Mouse (Mus musculus) MEL (cell line): ENCODE data around the gene Tldc1. TPM values are rescaled to one million over a fixed set of nuclear protein-coding genes. Genes with fewer than 3 reads are reported as not detected.

Experiments used
- DNase-seq: peaks from one replicate; pipeline ENCODE4 v3.0.0; 2011; ENCODE audit warnings: low read depth, low spot score
- H3K27ac ChIP-seq: 2 replicates; pipeline ENCODE4 v1.5.1; 2012; ENCODE audit warnings: low read depth, mild to moderate bottlenecking, control low read depth, low read length, moderate library complexity; ENCODE audit not compliant: control insufficient read depth
- H3K27me3 ChIP-seq, 2 experiments: fragments of 150-350 bp in 1 of 2; sonication (generic) in 1 of 2; 2 replicates each; pipeline ENCODE4 v1.6.1; 2012; ENCODE audit warnings: low read length in 2 of 2, mild to moderate bottlenecking in 2 of 2, improper control_type of control experiment in 1 of 2, moderate library complexity in 1 of 2; ENCODE audit not compliant: insufficient read depth in 2 of 2, control insufficient read depth in 1 of 2
- H3K36me3 ChIP-seq, 2 experiments: 2 replicates each; pipeline ENCODE4 v1.6.1; 2012 to 2014; ENCODE audit warnings: low read length in 2 of 2, improper control_type of control experiment in 1 of 2, inconsistent platforms in 1 of 2, mild to moderate bottlenecking in 1 of 2; ENCODE audit not compliant: insufficient read depth in 2 of 2, control insufficient read depth in 1 of 2
- H3K4me1 ChIP-seq, 2 experiments: fragments of 150-350 bp in 1 of 2; sonication (generic) in 1 of 2; 2 replicates each; pipeline ENCODE4 v1.6.1; 2012; ENCODE audit warnings: low read length in 2 of 2, improper control_type of control experiment in 1 of 2, mild to moderate bottlenecking in 1 of 2; ENCODE audit not compliant: insufficient read depth in 2 of 2, control insufficient read depth in 1 of 2
- H3K4me3 ChIP-seq, 2 experiments: fragments of 150-350 bp in 1 of 2; sonication (generic) in 1 of 2; 2 replicates each; pipeline ENCODE4 v1.5.1; 2012; ENCODE audit warnings: low read depth in 2 of 2, low read length in 2 of 2, mild to moderate bottlenecking in 2 of 2, moderate library complexity in 2 of 2, control low read depth in 1 of 2, improper control_type of control experiment in 1 of 2; ENCODE audit not compliant: control insufficient read depth in 1 of 2, insufficient read depth in 1 of 2
- H3K79me2 ChIP-seq: 2 replicates; pipeline ENCODE4 v1.6.1; 2012; ENCODE audit warnings: mild to moderate bottlenecking, low read length, moderate library complexity; ENCODE audit not compliant: control insufficient read depth, poor library complexity, insufficient read depth
- H3K9ac ChIP-seq: 2 replicates; pipeline ENCODE4 v1.6.1; 2012; ENCODE audit warnings: low read depth, mild to moderate bottlenecking, control low read depth, low read length, moderate library complexity; ENCODE audit not compliant: control insufficient read depth, poor library complexity, severe bottlenecking
- H3K9me3 ChIP-seq: fragments of 150-350 bp; sonication (generic); replicated peaks from 2 replicates; pipeline ENCODE4 v1.6.1; 2012; ENCODE audit warnings: mild to moderate bottlenecking, low read length, improper control_type of control experiment, moderate library complexity; ENCODE audit not compliant: insufficient read depth
- E2F4 ChIP-seq: IDR thresholded peaks from 2 replicates; pipeline ENCODE4 v1.6.1; 2011; ENCODE audit warnings: low read depth, low read length, improper control_type of control experiment, borderline replicate concordance
- ELF1 ChIP-seq: IDR thresholded peaks from 2 replicates; pipeline ENCODE4 v1.6.1; 2014; ENCODE audit warnings: low read depth, mild to moderate bottlenecking, inconsistent platforms, low read length, improper control_type of control experiment, moderate library complexity
- GABPA ChIP-seq: IDR thresholded peaks from 2 replicates; pipeline ENCODE4 v1.6.1; 2012; ENCODE audit warnings: low read depth, mild to moderate bottlenecking, inconsistent platforms, low read length, improper control_type of control experiment, moderate library complexity
- JUND ChIP-seq: IDR thresholded peaks from 2 replicates; pipeline ENCODE4 v1.6.1; 2011; ENCODE audit warnings: low read depth, mild to moderate bottlenecking, improper control_type of control experiment, low read length
- MAFK ChIP-seq: IDR thresholded peaks from 2 replicates; pipeline ENCODE4 v1.6.1; 2011; ENCODE audit warnings: low read depth, mild to moderate bottlenecking, low read length, improper control_type of control experiment, borderline replicate concordance
- MAX ChIP-seq: IDR thresholded peaks from 2 replicates; pipeline ENCODE4 v1.6.1; 2011; ENCODE audit warnings: low read length, improper control_type of control experiment
- MYC ChIP-seq: IDR thresholded peaks from 2 replicates; pipeline ENCODE4 v1.6.1; 2011; ENCODE audit warnings: low read depth, mild to moderate bottlenecking, low read length, improper control_type of control experiment, moderate library complexity
- POLR2AphosphoS2 ChIP-seq: IDR thresholded peaks from 2 replicates; pipeline ENCODE4 v1.6.1; 2011; ENCODE audit warnings: low read length, improper control_type of control experiment
- POLR2AphosphoS5 ChIP-seq: IDR thresholded peaks from 2 replicates; pipeline ENCODE4 v1.6.1; 2012; ENCODE audit warnings: low read depth, borderline replicate concordance, mild to moderate bottlenecking, inconsistent platforms, low read length, moderate library complexity, mixed read lengths
- TAL1 ChIP-seq: IDR thresholded peaks from 2 replicates; pipeline ENCODE4 v1.6.1; 2012; ENCODE audit warnings: mild to moderate bottlenecking, inconsistent platforms, low read length, moderate library complexity, mixed read lengths
- ZKSCAN1 ChIP-seq: IDR thresholded peaks from 2 replicates; pipeline ENCODE4 v1.6.1; 2012; ENCODE audit warnings: low read depth, mild to moderate bottlenecking, inconsistent platforms, low read length, improper control_type of control experiment, moderate library complexity
- ZNF384 ChIP-seq: IDR thresholded peaks from 2 replicates; pipeline ENCODE4 v1.6.1; 2012; ENCODE audit warnings: low read depth, mild to moderate bottlenecking, inconsistent platforms, low read length, improper control_type of control experiment
- polyA plus RNA-seq, 2 experiments: library from polyadenylated mRNA; stranded (reverse) in 1 of 2; unstranded in 1 of 2; fragments of >175 nt in 1 of 2; fragments of >200 nt in 1 of 2; gene quantifications; 2 replicates each; pipeline versions ENCODE4 v1.2.1 to v1.2.4; 2012; ENCODE audit warnings: low replicate concordance in 2 of 2, low read depth in 1 of 2; ENCODE audit not compliant: insufficient read length in 2 of 2, insufficient read depth in 1 of 2, missing spikeins in 1 of 2
- total RNA-seq: library from RNA; depleted of rRNA; stranded (reverse); fragments of 300-350 nt; gene quantifications from 2 replicates; pipeline ENCODE4 v1.2.3, GENCODE M21; 2012

The Tldc1 gene
- total and polyA plus RNA-seq, 3 experiments: 16.1 to 16.4 TPM; not detected in 1

- 0 out of 2 replicates have a peak, but pooled peaks have one; percentile 14 for TF ChIP-seq MAFK
Observed at GRCm38 (mm10) chr8:119743291-119744026, 34.8 kb downstream of the Tldc1 start (continued).

- Histone ChIP-seq H3K9me3 (no peaks in the 10 kb centered on the region), H3K27ac (no peak overlapping the region)
Observed at GRCm38 (mm10) chr8:119742409-119742808, 35.8 kb downstream of the Tldc1 start.

GRCm38 (mm10) chr8:119740634-119741033 lies 37.6 kb downstream of the Tldc1 start:
- Histone ChIP-seq H3K9me3 (no peaks in the 10 kb centered on the region), H3K27ac (no peak overlapping the region), H3K79me2 (no peaks in the 10 kb centered on the region), H3K9ac (no peak overlapping the region), H3K36me3 (peaks cover 0 to 9% of the 10 kb centered on the region in 2 experiments; a peak in 2 of 4 replicates), H3K4me3 (no peak overlapping the region), H3K27me3 (no peaks in the 10 kb centered on the region), H3K4me1 (peaks cover 5 to 31% of the 10 kb centered on the region in 2 experiments)
- DNase-seq: no peak
- TF ChIP-seq ZNF384 (no peak), POLR2AphosphoS5 (no peak), MYC (no peak), MAFK (no peak), ELF1 (no peak), POLR2AphosphoS2 (no peak), MAX (no peak), E2F4 (no peak)

More at GRCm38 (mm10) chr8:119742409-119742808, 35.8 kb downstream of the Tldc1 start:
- Histone ChIP-seq H3K27me3 (no peaks in the 10 kb centered on the region), H3K36me3 (peaks cover 0 to 9% of the 10 kb centered on the region in 2 experiments; a peak in 2 of 4 replicates), H3K79me2 (no peaks in the 10 kb centered on the region), H3K4me1 (peaks cover 5 to 31% of the 10 kb centered on the region in 2 experiments), H3K9ac (no peak overlapping the region), H3K4me3 (no peak overlapping the region)
- TF ChIP-seq TAL1: no peak
- TF ChIP-seq JUND: no peak
- no peak for TF ChIP-seq ZKSCAN1
- no peak for TF ChIP-seq GABPA
- no peak for DNase-seq
